Mouse (Mus musculus): ENCODE data around the gene Gpr157.

Gene Gpr157

DNA sequence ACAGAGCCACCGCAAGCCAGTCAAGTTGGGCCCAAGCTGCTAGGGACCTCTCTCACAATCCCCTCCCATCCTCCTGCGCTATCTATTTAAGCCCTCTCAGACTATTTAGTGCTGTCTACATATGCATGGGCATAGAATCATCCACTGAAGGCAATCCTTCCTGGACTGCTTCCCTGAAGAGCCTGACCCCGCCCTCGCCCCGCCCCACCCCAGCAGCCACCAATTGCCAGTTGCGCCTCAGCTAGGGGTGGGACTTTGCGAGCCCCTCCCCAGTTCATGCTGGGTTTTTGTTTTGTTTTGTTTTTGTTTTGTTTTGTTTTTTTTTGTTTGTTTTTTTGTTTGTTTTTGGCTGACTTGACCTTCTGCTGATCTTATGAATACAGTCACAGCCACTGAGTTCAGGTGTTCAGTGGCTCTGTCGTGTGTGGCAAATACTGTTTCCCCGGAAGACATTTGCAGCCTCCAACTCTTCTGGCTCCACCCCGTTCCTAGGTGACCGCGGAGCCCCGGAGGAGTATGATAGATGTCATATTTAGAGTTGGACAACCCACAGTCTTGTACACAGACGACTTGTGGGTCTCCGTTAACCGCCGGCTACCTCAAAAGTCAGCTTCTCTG, 20.4 kb upstream of the Gpr157 start:
- in situ Hi-C loops (cut with MboI; ENCODE audit: low pct_unique_long_range_greater_than_20kb in 1 of 2, low sequenced_read_pairs in 2 of 2, unreplicated experiment in 1 of 2), result no loop called here

DNA sequence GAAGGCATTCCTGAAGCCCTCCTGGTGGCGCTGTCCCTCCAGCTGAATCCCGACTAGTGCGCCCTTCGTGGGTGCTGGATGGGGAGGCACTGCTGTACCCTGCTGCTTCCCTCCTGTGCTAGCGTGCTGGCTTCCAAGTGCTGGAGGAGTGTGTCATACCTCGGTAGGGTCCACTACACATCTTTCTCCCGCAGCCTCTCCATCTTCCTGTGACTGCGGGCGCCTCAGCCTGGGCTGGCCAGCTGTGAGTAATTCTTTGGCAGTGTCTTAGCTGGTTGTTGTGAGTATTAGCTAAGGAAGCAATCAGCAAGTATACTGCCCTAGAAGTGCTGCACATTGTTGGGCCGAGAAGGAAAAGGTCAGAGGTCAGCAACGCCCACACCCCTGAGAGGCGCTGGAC, 18.9 kb upstream of the Gpr157 start:
- in situ Hi-C loops (cut with MboI; ENCODE audit: low pct_unique_long_range_greater_than_20kb in 1 of 2, low sequenced_read_pairs in 2 of 2, unreplicated experiment in 1 of 2), result no loop called here

DNA sequence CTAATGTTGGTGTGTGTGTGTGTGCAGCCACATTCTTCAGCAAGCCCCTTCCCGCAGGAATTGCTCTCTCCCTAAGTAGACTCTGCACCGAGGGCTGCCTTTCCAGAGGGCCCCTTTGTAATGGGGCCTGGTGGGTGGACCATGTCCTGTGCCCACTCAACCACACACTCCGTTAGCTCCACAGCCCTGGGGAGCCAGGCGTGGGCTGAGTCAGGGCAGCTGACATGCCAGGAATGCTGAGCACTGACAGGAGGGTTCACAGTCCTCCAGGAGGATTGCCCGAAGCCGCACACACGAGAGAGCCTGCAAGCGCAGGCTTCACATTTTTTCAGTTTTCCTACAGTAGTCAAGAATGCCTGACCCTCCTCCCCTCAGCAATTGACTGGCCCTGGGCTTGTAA, 17.0 kb upstream of the Gpr157 start:
- in situ Hi-C loops (cut with MboI; ENCODE audit: low pct_unique_long_range_greater_than_20kb in 1 of 2, low sequenced_read_pairs in 2 of 2, unreplicated experiment in 1 of 2), result loop anchor here in 1 of 2 experiments (5.0 kb wide), 1 partner anchor 33 kb away; no protein-coding TSS in a partner anchor

DNA sequence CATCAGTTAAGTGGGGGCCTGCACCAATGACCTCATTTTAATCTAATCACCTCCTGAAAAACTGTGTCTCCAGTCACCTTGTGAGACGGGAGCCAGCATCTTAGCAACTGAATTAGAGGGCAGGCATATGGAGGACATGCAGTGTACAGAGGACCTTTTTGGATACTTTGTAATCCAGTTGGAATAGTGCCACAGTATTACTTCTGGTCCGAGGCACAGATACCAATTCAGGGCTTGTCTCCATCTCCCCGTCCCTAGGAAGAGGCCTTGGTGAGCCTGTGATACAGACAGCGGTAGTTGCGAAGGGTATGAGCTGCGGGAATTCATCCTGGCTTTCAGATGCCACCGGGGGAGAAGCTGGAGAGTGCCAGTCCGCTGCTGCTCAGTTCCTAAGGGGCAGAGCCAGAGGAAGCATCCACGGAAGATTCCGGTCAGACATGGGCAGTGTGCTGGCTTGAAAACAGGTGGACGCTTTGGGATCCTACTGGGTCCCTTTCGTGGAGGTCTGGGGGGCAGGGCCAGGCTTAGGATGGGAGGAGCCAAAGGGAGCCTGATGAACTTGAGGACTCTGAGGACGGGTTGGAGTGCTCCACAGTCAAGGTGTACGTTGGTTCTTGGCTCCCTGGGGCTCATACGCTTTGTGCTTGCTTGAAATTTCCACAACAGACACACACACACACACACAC, 14.6 kb upstream of the Gpr157 start:
- in situ Hi-C loops (cut with MboI; ENCODE audit: low pct_unique_long_range_greater_than_20kb in 1 of 2, low sequenced_read_pairs in 2 of 2, unreplicated experiment in 1 of 2), result loop anchor here in 1 of 2 experiments (5.0 kb wide), 1 partner anchor 35 kb away; no protein-coding TSS in a partner anchor

DNA sequence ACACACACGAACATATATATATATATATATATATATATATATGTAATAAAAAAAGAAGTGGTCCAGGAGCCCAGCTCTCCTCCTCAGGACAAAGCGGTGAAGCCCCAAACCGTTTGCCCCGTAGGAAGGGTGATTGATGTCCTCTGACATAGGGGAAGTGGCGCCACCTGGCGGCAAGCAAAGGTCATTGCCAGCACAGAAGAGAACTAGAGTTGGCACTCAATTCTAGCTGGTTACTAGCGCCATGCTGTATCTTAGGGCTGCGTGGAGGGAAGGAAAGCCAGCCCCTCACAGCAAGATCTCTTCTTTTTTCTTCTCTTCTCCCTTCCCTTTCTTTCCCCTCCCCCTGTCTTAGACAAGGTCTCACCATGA, 14.1 kb upstream of the Gpr157 start:
- in situ Hi-C loops (cut with MboI; ENCODE audit: low pct_unique_long_range_greater_than_20kb in 1 of 2, low sequenced_read_pairs in 2 of 2, unreplicated experiment in 1 of 2), result loop anchor here in 1 of 2 experiments (5.0 kb wide), 1 partner anchor 36 kb away; no protein-coding TSS in a partner anchor

DNA sequence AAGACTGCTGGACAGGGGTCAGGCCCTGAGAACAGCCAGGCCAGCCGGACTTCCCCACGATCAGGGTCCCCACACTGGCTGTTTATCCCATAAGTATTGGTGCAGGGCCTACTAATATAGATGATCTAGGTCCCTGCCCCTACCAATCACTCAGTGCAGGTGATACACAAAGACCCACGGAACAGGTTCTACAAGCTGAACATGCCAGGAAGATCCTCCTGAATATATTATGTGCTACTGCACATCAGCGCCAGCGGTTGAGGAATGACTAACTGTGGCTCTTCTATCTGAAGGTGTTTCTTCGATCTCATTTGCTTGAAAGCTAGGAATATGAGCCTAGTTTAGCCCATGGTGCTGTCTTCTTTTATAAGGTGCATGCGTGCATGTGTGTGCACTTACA, 11.8 kb upstream of the Gpr157 start:
- in situ Hi-C loops (cut with MboI; ENCODE audit: low pct_unique_long_range_greater_than_20kb in 1 of 2, low sequenced_read_pairs in 2 of 2, unreplicated experiment in 1 of 2), result no loop called here

DNA sequence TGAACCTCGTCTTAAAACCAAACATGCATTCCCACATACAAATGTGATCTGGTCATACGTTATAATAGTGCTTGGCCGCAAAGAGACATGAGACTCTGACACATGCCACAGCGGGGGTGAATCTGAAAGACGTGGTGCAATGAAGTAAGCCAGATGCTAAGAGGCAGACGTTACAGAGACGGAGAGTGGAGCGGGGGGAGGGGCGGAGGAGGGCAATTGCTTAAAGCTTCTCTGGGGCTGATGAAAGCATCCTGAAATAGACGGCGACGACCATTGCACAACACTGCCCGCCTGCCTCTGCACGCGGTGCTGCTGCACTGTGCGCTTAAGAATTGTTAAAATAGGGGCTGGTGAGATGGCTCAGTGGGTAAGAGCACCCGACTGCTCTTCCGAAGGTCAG, 11.0 kb upstream of the Gpr157 start:
- in situ Hi-C loops (cut with MboI; ENCODE audit: low pct_unique_long_range_greater_than_20kb in 1 of 2, low sequenced_read_pairs in 2 of 2, unreplicated experiment in 1 of 2), result no loop called here

DNA sequence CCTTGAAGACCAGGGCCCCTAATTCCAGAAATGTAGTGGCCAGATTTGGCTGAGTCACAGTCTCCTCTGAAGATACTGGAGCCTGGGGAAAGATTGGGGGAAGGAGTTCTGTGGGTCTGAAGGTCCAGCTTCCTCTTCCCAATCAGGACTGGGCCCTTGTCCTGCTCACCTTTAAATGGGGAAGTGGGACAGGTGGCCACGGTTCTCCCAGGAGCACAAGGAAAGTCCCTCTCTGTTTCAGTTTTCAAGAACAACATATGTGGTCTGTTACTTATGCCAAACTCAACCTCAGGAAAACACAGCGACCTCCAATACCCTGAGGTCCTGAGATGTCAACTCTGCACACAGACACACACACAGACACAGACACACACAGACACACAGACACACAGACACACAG, 8.5 kb upstream of the Gpr157 start:
- in situ Hi-C loops (cut with MboI; ENCODE audit: low pct_unique_long_range_greater_than_20kb in 1 of 2, low sequenced_read_pairs in 2 of 2, unreplicated experiment in 1 of 2), result no loop called here

DNA sequence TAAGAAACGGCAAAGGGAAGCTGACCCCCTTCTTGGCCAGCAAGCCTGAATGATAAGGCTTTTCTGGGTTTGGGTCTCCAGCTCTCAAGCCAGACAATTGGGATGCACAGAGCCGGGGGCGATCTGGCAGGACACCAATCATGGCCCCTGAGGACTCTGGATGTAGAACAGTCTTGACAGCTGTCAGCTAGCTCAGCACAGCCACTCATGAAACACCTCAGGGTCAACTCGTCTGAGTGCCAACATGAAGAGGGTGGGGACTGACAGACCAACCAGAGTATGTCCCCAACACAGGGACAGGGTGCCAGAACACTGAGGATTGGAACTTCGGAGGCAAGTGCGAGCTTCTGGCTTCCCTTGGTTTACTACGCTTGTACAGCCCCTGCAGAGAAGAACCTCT, 7.9 kb upstream of the Gpr157 start:
- in situ Hi-C loops (cut with MboI; ENCODE audit: low pct_unique_long_range_greater_than_20kb in 1 of 2, low sequenced_read_pairs in 2 of 2, unreplicated experiment in 1 of 2), result no loop called here

DNA sequence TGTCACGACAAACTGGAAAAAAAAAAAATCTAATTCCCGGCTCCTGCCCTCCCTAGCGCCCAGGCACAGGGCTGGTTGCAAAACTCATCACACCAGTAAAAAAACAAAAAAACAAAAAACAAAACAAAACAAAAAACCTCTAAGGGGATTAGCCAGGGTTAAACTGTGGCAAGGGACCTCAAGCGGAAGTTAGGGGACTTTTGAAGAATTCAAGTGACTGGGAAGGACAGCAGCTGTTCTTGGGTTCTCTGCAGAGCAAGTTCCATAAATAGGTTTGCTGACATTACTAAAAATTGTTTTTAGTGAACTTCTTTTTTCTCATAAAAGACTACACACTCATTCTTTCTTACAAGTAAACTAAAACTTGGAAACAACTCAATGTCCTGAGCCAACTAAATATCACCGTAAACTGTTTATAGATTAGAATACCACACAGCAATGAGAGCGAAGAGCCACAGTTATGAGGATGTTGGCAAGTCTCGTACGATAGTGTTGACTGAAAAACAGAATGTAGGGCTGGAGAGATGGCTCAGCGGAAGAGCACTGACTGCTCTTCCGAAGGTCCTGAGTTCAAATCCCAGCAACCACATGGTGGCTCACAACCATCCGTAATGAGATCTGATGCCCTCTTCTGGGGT, 6.7 kb upstream of the Gpr157 start:
- in situ Hi-C loops (cut with MboI; ENCODE audit: low pct_unique_long_range_greater_than_20kb in 1 of 2, low sequenced_read_pairs in 2 of 2, unreplicated experiment in 1 of 2), result no loop called here

DNA sequence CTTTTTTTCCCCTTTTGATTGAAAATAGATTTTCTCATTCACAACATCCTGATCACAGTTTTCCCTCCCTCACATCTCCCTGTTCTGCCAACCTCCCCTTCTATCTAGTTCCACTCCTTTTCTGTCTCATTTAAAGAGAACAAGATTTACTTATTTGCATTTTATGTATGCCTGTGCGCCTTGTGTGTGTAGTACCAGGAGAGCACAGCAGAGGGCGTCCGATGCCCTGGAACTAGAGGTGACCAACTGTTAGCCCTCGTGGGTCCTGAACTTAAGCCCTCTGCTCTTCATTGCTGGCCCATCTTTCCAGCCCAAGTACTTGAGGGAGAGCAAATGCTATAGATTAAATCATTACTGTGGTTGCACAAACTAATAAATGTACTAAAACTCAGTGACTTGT, 1.8 kb upstream of the Gpr157 start:
- in situ Hi-C loops (cut with MboI; ENCODE audit: low pct_unique_long_range_greater_than_20kb in 1 of 2, low sequenced_read_pairs in 2 of 2, unreplicated experiment in 1 of 2), result no loop called here

DNA sequence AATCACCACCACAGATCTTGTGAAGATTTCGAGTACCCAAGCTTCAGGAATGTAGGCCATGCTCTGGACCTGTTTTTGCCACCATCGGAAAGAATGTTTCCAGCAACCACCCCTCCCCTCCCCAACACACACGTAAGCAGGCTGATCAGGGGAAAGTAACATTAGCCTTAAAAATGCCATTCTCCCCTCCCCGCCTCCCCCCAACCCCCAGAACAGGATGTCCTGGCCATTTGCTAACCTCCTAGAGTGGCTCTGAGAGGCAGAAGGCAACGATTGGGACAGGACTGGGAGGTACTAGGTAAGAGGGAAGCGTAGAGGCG, 364 bp upstream of the Gpr157 start:
- in situ Hi-C loops (cut with MboI; ENCODE audit: low pct_unique_long_range_greater_than_20kb in 1 of 2, low sequenced_read_pairs in 2 of 2, unreplicated experiment in 1 of 2), result no loop called here

DNA sequence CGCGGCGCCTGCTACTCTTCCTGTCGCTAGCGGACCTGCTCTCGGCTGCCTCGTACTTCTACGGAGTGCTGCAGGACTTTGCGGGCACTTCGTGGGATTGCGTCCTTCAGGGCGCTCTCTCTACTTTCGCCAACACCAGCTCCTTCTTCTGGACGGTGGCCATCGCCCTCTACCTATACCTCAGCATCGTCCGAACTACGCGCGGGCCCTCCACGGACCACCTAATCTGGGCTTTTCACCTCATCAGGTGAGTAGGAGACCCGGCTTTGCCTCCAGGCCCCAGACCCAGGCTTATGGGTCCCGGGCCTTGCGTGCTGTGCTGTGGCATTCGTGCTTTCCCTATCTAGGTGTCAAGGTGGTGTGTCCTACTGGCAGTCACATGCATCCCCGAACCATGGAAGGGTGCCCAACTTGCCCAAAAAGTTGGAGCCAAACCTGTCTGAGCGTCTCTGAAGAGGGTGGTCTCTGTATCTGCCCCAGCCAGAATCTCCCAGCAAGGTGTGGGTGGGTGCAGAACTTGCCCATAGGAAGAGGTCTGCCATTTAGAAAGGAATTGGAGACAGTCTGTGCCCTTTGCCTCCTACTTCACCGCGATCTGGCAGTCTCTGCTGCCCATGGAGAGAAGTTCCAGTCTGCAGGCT, 845 bp downstream of the Gpr157 start:
- in situ Hi-C loops (cut with MboI; ENCODE audit: low pct_unique_long_range_greater_than_20kb in 1 of 2, low sequenced_read_pairs in 2 of 2, unreplicated experiment in 1 of 2), result no loop called here

DNA sequence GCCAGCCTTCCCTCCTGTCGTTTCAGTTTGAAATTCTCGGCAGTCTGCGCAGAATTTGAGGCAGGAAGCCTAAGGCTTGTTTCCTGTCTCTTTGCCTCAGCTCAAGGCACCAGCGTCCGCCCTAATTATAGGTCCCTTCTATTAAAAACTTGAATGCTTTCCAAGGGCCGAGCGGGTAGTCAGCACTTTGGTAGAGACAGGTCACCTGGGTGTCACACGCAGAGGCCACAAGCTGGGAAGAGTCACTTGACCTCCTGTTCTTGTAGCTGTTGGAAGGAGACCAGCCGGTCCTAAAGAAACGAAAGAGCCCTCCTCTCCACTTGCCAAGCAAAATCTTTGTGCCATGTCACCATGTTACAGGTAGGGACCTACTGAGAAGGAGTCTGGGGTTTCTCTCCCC, 2.0 kb downstream of the Gpr157 start:
- in situ Hi-C loops (cut with MboI; ENCODE audit: low pct_unique_long_range_greater_than_20kb in 1 of 2, low sequenced_read_pairs in 2 of 2, unreplicated experiment in 1 of 2), result no loop called here

DNA sequence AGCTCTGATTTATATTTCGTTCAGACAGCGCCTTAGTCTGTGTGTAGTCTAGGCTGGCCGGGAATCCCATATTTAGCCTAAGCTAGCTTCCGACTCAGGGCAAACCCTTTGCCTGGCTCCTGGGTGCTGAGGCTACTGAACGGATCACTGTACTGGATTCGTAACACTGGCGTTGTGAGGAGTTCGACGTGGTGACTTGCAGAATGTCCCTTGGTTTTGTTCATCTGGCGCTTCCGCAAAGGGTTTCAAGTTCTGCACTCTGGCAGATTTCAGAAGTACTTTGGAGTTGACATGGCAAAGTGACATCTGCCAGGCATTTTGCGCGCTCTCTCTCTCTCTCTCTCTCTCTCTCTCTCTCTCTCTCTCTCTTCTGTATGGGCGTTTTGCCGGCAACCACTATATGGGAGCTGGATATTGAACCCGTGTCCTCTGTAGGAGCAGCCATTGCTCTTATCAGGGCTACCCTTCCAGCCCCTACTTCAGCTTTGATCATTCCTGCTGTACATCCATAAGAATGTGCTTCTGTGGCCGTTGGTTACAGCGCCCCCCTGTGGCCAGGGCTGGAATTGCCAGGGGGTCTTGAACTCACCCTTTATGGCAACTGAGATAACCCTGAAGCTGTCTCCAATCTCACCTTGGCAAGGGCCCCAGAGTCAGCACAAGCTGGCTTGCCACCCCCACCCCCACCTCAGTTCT, 4.9 kb downstream of the Gpr157 start:
- in situ Hi-C loops (cut with MboI; ENCODE audit: low pct_unique_long_range_greater_than_20kb in 1 of 2, low sequenced_read_pairs in 2 of 2, unreplicated experiment in 1 of 2), result loop anchor here (10.0 kb wide), 1 partner anchor 287 kb away; no protein-coding TSS in a partner anchor

DNA sequence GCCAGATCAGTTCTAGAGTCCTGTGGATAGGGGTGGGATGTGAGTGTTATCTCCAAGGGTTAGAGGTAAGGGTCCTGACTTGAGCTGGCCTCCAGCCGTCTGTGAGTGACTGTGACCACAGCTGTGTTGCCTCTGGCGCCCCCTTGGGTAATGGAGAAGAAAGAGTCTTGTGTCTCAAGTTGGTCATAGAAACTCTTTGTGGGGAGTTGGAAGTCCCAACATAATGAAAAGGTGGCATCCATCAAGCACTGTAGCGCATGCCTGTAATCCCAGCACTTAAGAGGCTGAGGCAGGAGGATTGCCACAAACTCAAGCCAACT, 5.4 kb downstream of the Gpr157 start:
- in situ Hi-C loops (cut with MboI; ENCODE audit: low pct_unique_long_range_greater_than_20kb in 1 of 2, low sequenced_read_pairs in 2 of 2, unreplicated experiment in 1 of 2), result loop anchor here (10.0 kb wide), 1 partner anchor 288 kb away; no protein-coding TSS in a partner anchor

DNA sequence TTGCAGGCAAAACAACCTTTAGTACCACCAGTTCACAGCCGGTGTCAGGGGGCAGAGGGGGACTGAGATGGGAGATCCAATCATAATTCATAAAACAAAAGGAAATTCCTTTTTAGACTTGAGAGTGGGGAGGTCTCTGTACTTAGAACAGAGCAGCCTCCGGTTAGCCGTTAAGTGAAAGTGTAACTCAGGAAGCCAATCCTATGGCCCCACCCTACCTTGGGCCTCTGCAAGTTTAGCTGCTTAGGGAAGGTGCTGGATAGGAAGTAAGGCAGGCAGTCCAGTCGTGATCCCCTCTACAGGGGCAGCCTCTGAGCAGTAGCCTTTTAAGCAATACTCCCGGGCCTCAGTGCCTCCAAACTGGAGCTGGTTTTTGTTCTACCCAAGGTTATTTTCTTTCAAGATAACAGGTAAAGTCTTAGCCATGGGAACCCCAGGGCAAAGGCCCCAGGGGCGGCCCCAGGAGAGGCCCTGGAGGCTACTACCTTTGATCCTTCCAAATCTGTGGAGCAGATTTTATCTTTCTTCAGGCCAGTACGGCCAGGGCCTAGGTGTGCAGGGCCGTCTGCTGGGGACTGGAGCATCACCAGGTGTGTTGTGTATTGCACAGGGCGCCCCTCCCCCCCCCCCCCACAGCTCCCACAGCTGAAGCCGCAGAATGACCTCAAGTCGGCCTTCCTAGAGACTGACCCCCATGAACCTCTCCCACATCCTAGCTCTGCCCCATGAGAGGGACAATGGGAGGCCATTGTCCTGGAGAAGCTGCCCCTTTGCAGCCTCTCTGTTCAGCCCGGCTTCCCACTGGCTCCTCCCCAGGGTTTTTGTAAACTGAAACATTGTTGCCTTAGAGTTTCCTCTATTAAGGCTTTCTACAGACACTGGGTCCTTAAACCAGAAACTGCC, 6.6 kb downstream of the Gpr157 start:
- in situ Hi-C loops (cut with MboI; ENCODE audit: low pct_unique_long_range_greater_than_20kb in 1 of 2, low sequenced_read_pairs in 2 of 2, unreplicated experiment in 1 of 2), result loop anchor here (10.0 kb wide), 1 partner anchor 289 kb away; no protein-coding TSS in a partner anchor

DNA sequence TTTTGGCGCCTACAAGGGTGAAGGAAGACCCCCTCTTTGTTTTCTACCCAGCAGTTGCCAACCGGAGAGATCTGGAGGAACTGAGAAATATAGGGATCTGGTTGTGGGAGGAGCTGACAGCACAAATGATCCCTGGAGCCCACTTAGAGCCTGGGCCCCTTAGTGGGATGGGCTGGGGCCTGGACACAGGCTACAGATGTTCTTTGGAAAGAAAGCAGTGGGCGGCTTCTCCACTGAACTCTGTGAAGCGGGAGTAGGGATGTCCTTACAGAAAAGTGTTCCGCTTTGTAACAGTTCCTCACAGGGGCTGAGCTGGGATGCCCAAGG, 7.3 kb downstream of the Gpr157 start:
- in situ Hi-C loops (cut with MboI; ENCODE audit: low pct_unique_long_range_greater_than_20kb in 1 of 2, low sequenced_read_pairs in 2 of 2, unreplicated experiment in 1 of 2), result loop anchor here (10.0 kb wide), 1 partner anchor 290 kb away; no protein-coding TSS in a partner anchor
